Mouse (Mus musculus): ENCODE data around the gene Ccdc144b. TPM values are rescaled to one million over a fixed set of nuclear protein-coding genes. Genes with fewer than 3 reads are reported as not detected.

Gene Ccdc144b
- polyA plus RNA-seq, 1 experiment from 2014 or later = 0.10 TPM

DNA sequence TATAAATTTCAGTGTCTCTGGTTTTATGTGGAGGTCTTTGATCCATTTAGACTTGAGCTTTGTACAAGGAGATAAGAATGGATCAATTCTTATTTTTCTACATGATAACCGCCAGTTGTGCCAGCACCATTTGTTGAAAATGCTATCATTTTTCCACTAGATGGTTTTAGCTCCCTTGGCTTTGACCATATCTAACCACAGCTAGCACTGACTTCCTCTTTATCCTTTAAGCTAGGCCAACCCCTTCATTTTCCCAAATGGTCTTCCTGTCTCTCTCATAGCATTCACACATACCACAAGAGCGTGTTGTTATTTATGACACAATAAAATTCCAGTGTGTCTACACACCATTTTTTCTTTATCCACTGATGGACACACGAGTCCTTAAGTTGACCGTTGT lies 23.4 kb downstream of the Ccdc144b start:
- Histone ChIP-seq H3K27me3 (replicated peaks) (no peaks in the 10 kb centered on the region), H3K4me2 (no peak overlapping the region), H3K27ac (ENCODE audit: poor library complexity, severe bottlenecking) (no peak overlapping the region), H3K36me3 (no peaks in the 10 kb centered on the region), H3K9me3 (replicated peaks) (no peaks in the 10 kb centered on the region), H3K4me3 (no peak overlapping the region), H3K4me1 (replicated peaks) (peaks cover 5% of the 10 kb centered on the region; the same call in 1 of the 2 replicates), H3K9ac (no peak overlapping the region)
- ATAC-seq (ENCODE audit: insufficient number of reproducible peaks, low FRiP score) = no peak
- WGBS = 78% methylated on average over 4 of the region's 4 CpGs

DNA sequence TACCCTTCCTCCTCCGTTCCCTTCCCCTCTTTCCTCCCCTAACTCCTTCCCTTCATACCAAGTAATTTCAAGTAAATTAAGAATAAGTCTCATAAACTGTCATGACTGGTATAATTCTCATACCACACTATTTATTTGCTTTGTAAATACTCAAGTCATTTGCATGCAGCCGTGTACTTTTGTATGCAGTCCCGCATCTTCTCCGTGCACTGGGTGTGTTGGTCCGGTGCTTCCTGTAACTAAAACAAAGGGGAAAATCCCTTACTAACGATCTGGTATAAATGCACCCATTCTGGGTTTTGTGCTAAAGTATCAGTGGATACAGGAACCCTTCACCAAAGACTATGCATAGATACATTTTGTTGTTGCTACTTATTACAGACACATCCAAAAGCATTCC lies 27.6 kb downstream of the Ccdc144b start:
- no peaks in the 10 kb centered on the region for H3K9me3 ChIP-seq (replicated peaks)
- H3K4me3 ChIP-seq = no peak overlapping the region
- H3K4me2 ChIP-seq = no peak overlapping the region
- no peak for ATAC-seq (ENCODE audit: insufficient number of reproducible peaks, low FRiP score)
- no peak overlapping the region for H3K9ac ChIP-seq
- no peaks in the 10 kb centered on the region for H3K4me1 ChIP-seq (replicated peaks)
- no peak overlapping the region for H3K27ac ChIP-seq (ENCODE audit: poor library complexity, severe bottlenecking)
- H3K27me3 ChIP-seq (replicated peaks) = no peaks in the 10 kb centered on the region
- no peaks in the 10 kb centered on the region for H3K36me3 ChIP-seq
- WGBS = 84% methylated on average over 6 of the region's 6 CpGs

DNA sequence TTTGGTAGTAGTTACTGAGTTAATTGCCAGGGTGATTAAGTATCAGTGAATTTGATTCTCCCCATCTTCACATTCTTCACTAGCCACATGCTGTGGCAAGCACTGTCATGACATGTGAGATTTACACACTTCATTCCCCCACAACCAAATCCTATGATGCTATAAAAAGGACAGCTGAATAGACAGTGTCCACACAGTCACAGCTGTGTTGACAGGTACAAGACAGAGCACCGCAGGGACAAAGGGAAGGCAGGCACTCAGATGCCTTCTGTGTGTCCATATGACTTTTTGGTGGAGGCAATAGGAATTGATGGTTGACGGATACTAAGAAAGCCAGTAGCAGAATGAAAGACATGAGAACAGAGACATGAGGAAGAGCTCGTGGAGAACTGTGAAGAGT lies 42.1 kb downstream of the Ccdc144b start:
- H3K4me2 ChIP-seq = 0 out of 2 replicates have a peak overlapping the region, but pooled peaks have one; percentile 29
- no peak overlapping the region for H3K9ac ChIP-seq
- WGBS = 51% methylated on average over 3 of the region's 3 CpGs
- peaks cover 4% of the 10 kb centered on the region for H3K9me3 ChIP-seq (replicated peaks)
- no peak for ATAC-seq (ENCODE audit: insufficient number of reproducible peaks, low FRiP score)
- peak overlapping the region; percentile 54 for H3K27ac ChIP-seq (ENCODE audit: poor library complexity, severe bottlenecking)
- no peaks in the 10 kb centered on the region for H3K36me3 ChIP-seq
- H3K4me3 ChIP-seq = 0 out of 2 replicates have a peak overlapping the region, but pooled peaks have one; percentile 0
- no peaks in the 10 kb centered on the region for H3K27me3 ChIP-seq (replicated peaks)
- H3K4me1 ChIP-seq (replicated peaks) = peaks cover 8% of the 10 kb centered on the region; the same call in 1 of the 2 replicates

- Histone ChIP-seq H3K4me2 (no peak overlapping the region), H3K36me3 (no peaks in the 10 kb centered on the region), H3K9ac (no peak overlapping the region), H3K4me3 (no peak overlapping the region), H3K27me3 (replicated peaks) (no peaks in the 10 kb centered on the region), H3K27ac (ENCODE audit: poor library complexity, severe bottlenecking) (no peak overlapping the region), H3K4me1 (replicated peaks) (peaks cover 8% of the 10 kb centered on the region; the same call in 1 of the 2 replicates), H3K9me3 (replicated peaks) (peaks cover 4% of the 10 kb centered on the region)
- ATAC-seq (ENCODE audit: insufficient number of reproducible peaks, low FRiP score) = no peak
- WGBS = 72% methylated on average over 4 of the region's 4 CpGs
These were observed 44.8 kb downstream of the Ccdc144b start for GRCm38 (mm10) chr3:36008411-36009154.

GRCm38 (mm10) chr3:36004028-36004895 lies 49.1 kb downstream of the Ccdc144b start:
- H3K4me3 ChIP-seq = no peak overlapping the region
- H3K27me3 ChIP-seq (replicated peaks) = no peaks in the 10 kb centered on the region
- no peak overlapping the region for H3K9ac ChIP-seq
- no peak overlapping the region for H3K4me2 ChIP-seq
- WGBS = 58% methylated on average over 4 of the region's 4 CpGs
- no peak overlapping the region for H3K27ac ChIP-seq (ENCODE audit: poor library complexity, severe bottlenecking)
- H3K9me3 ChIP-seq (replicated peaks) = peaks cover 4% of the 10 kb centered on the region
- ATAC-seq (ENCODE audit: insufficient number of reproducible peaks, low FRiP score) = no peak
- H3K36me3 ChIP-seq = no peaks in the 10 kb centered on the region
- peaks cover 4% of the 10 kb centered on the region; the same call in 1 of the 2 replicates for H3K4me1 ChIP-seq (replicated peaks)

GRCm38 (mm10) chr3:36000275-36001239 lies 52.8 kb downstream of the Ccdc144b start, which contains the start of gene Mccc1:
Mccc1 (minus strand) TSS chr3:36000678.
- H3K9ac ChIP-seq = peak within 1 kb of the TSS; percentile 88
- no peaks in the 10 kb centered on the region for H3K9me3 ChIP-seq (replicated peaks)
- H3K4me2 ChIP-seq = peak within 1 kb of the TSS; percentile 68
- ATAC-seq (ENCODE audit: insufficient number of reproducible peaks, low FRiP score) = peak; percentile 99
- peaks cover 9% of the 10 kb centered on the region; the same call in 1 of the 2 replicates for H3K4me1 ChIP-seq (replicated peaks)
- WGBS = 5% methylated on average over 39 of the region's 39 CpGs
- no peaks in the 10 kb centered on the region for H3K27me3 ChIP-seq (replicated peaks)
- H3K36me3 ChIP-seq = no peaks in the 10 kb centered on the region
- peak within 1 kb of the TSS; percentile 86 for H3K27ac ChIP-seq (ENCODE audit: poor library complexity, severe bottlenecking)
- H3K4me3 ChIP-seq = peak within 1 kb of the TSS; percentile 93

- Histone ChIP-seq H3K27me3 (replicated peaks) (no peaks in the 10 kb centered on the region), H3K4me1 (replicated peaks) (peaks cover 21% of the 10 kb centered on the region; the same call in 1 of the 2 replicates), H3K27ac (ENCODE audit: poor library complexity, severe bottlenecking) (peak overlapping the region; percentile 28), H3K4me3 (no peak overlapping the region), H3K9ac (no peak overlapping the region), H3K9me3 (replicated peaks) (no peaks in the 10 kb centered on the region), H3K4me2 (peak overlapping the region; percentile 1; the same call in 1 of the 2 replicates), H3K36me3 (peaks cover 19% of the 10 kb centered on the region)
- WGBS = 52% methylated on average over 11 of the region's 11 CpGs
- 0 out of 2 replicates have a peak, but pooled peaks have one; percentile 42 for ATAC-seq (ENCODE audit: insufficient number of reproducible peaks, low FRiP score)
These were observed 58.5 kb downstream of the Ccdc144b start for GRCm38 (mm10) chr3:35994552-35995531.

- Histone ChIP-seq H3K4me1 (replicated peaks) (peaks cover 17% of the 10 kb centered on the region; the same call in 1 of the 2 replicates), H3K36me3 (peaks cover 52% of the 10 kb centered on the region), H3K9me3 (replicated peaks) (no peaks in the 10 kb centered on the region), H3K4me3 (no peak overlapping the region), H3K27me3 (replicated peaks) (no peaks in the 10 kb centered on the region), H3K9ac (no peak overlapping the region), H3K27ac (ENCODE audit: poor library complexity, severe bottlenecking) (no peak overlapping the region), H3K4me2 (no peak overlapping the region)
- ATAC-seq (ENCODE audit: insufficient number of reproducible peaks, low FRiP score) = no peak
- WGBS = 87% methylated on average over 7 of the region's 7 CpGs
These were observed 62.6 kb downstream of the Ccdc144b start for GRCm38 (mm10) chr3:35990715-35991114.

GRCm38 (mm10) chr3:35988031-35988430 lies 65.3 kb downstream of the Ccdc144b start:
- H3K9me3 ChIP-seq (replicated peaks) = no peaks in the 10 kb centered on the region
- no peak overlapping the region for H3K4me2 ChIP-seq
- H3K27ac ChIP-seq (ENCODE audit: poor library complexity, severe bottlenecking) = no peak overlapping the region
- H3K4me1 ChIP-seq (replicated peaks) = 0 out of 2 replicates have a peak, but pooled peaks cover 2% of the 10 kb centered on the region
- no peak overlapping the region for H3K9ac ChIP-seq
- H3K4me3 ChIP-seq = no peak overlapping the region
- ATAC-seq (ENCODE audit: insufficient number of reproducible peaks, low FRiP score) = no peak
- WGBS = 93% methylated on average over 6 of the region's 6 CpGs
- peaks cover 58% of the 10 kb centered on the region for H3K36me3 ChIP-seq
- H3K27me3 ChIP-seq (replicated peaks) = no peaks in the 10 kb centered on the region
